In the genomic region with DNA sequence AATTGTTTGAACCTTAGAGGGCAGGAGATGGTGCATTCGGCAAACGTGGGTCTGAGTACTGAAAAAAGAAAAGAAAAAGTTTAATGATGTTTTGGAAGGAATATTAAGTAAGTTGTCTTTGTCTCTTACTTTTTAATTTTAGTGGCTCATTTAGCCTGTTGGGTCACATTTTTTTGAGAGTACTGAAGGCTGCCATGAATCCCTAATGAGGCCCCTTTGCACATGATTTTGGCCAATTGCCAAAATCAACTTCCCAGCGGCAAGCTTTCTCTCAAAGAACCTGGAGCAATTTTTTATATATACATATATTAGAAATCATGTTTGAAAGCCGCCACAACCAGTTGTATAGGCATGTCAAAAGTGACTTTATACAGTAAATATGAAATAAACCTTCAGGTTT, we compare ENCODE assay signal across 8 mouse cellular contexts.
DNase-seq lines count a peak whose midpoint lies in the region; ATAC-seq and TF ChIP-seq lines count a peak whose summit lies in the region.

No protein-coding gene starts in this region.

- peak overlapping the region; percentile 68 for H3K4me2 ChIP-seq in heart, embryonic 16.5 days (ENCODE audit: low read depth, low read length)
- peak overlapping the region; percentile 77 for H3K4me2 ChIP-seq in myocyte (ENCODE audit: low read depth)

- 13% methylated on average over 4 of the region's 4 CpGs for WGBS in heart, embryonic 16.5 days

- H3K9ac ChIP-seq in heart, embryonic 16.5 days (ENCODE audit: low read length): peak overlapping the region; percentile 74

- no peak overlapping the region for H3ac ChIP-seq in myocyte (ENCODE audit: control insufficient read depth, insufficient read length)

- H3K4me3 ChIP-seq in brown adipose tissue, adult 24 weeks (ENCODE audit: insufficient read depth, low read depth, low read length): peak overlapping the region; percentile 58
- H3K4me3 ChIP-seq in heart, embryonic 16.5 days (ENCODE audit: low read length): peak overlapping the region; percentile 65
- peak overlapping the region; percentile 39 for H3K4me3 ChIP-seq in myocyte

- peaks cover 27% of the 10 kb centered on the region for H3K79me2 ChIP-seq in myocyte (ENCODE audit: control insufficient read depth, insufficient read depth)

- peak overlapping the region; percentile 89; the same call in 1 of the 2 replicates for H3K27ac ChIP-seq in brown adipose tissue, adult 24 weeks (replicated peaks; ENCODE audit: low read depth, low read length)
- peak overlapping the region; percentile 97 for H3K27ac ChIP-seq in heart, embryonic 16.5 days (ENCODE audit: low read length)

- peaks cover 6% of the 10 kb centered on the region; the same call in 1 of the 2 replicates for H3K36me3 ChIP-seq in heart, embryonic 16.5 days (ENCODE audit: control insufficient read depth, insufficient read depth)
- H3K36me3 ChIP-seq in myocyte (ENCODE audit: control insufficient read depth, insufficient read depth): no peaks in the 10 kb centered on the region

- H3K27me3 ChIP-seq in heart, embryonic 16.5 days (ENCODE audit: control insufficient read depth, insufficient read depth, low read length): no peaks in the 10 kb centered on the region
- no peaks in the 10 kb centered on the region for H3K27me3 ChIP-seq in myocyte (ENCODE audit: control insufficient read depth, insufficient read depth, insufficient read length)

- no peaks in the 10 kb centered on the region for H3K9me3 ChIP-seq in heart, embryonic 16.5 days (replicated peaks; ENCODE audit: control insufficient read depth, low read length)

- no peak for ATAC-seq in heart, embryonic 16.5 days (replicated peaks; ENCODE audit: extremely low read depth, insufficient read depth, low FRiP score)

- no peak for TF ChIP-seq POLR2A in myocyte (IDR thresholded peaks at IDR 0.05; ENCODE audit: insufficient read length, low read depth)

- no peaks in the 10 kb centered on the region; the same call in 1 of the 2 replicates for H3K4me1 ChIP-seq in brown adipose tissue, adult 24 weeks (ENCODE audit: control insufficient read depth, insufficient read depth, insufficient read length, low read length)
- peaks cover 12% of the 10 kb centered on the region for H3K4me1 ChIP-seq in heart, embryonic 16.5 days (ENCODE audit: control insufficient read depth, insufficient read depth, low read length)

- peak; percentile 24 for DNase-seq in adrenal gland, postnatal 14 days
- DNase-seq in adrenal gland, adult 8-10 months: no peak
- peak; percentile 53 for DNase-seq in kidney, postnatal 10 days
- DNase-seq in T-cell, adult 2 months (ENCODE audit: low spot score): no peak
- DNase-seq in spleen, postnatal 4 days (ENCODE audit: low spot score in 2 of 2): no peak

TF ChIP-seq in myocyte, 11 proteins besides CTCF, POLR2A, EP300 and RAD21:
- TF ChIP-seq SRF (IDR thresholded peaks at IDR 0.05; ENCODE audit: control insufficient read depth, insufficient read length, low read depth): no peak
- no peak for TF ChIP-seq TCF3 (IDR thresholded peaks at IDR 0.05; ENCODE audit: insufficient read length, low read depth)
- TF ChIP-seq MYOD1 (IDR thresholded peaks at IDR 0.05; ENCODE audit: control insufficient read depth in 1 of 3, insufficient read length in 2 of 3, low read depth in 2 of 3): no peak

Comparison
In these comparisons a context has a peak if more than half of its experiments do, and no peak if none do; other contexts are left out.
1. DNase-seq: peak in adrenal gland, postnatal 14 days (single experiment) and kidney, postnatal 10 days (single experiment); none in adrenal gland, adult 8-10 months (single experiment), T-cell, adult 2 months (single experiment) and spleen, postnatal 4 days (0 of 2).
2. Peak in every context shown above with its lines, with median percentiles within 50 percentile points of each other: H3K4me3 ChIP-seq.